Mouse (Mus musculus): ENCODE measurements around the gene Slc9a2. TPM values are rescaled to one million over a fixed set of nuclear protein-coding genes. Genes with fewer than 3 reads are reported as not detected.
"Not testable (repeated sequence)": the region's sequence is repeated elsewhere in the genome, so short reads cannot be mapped to it uniquely, and the experiment has no call there.

Slc9a2 gene
- polyA plus RNA-seq, 1 experiment from 2014 or later: 0.19 TPM

GRCm38 (mm10) chr1:40665401-40666370 lies 14.7 kb upstream of the Slc9a2 start:
- H3K27me3 ChIP-seq (replicated peaks): peaks cover 10% of the 10 kb centered on the region
- H3K27ac ChIP-seq (replicated peaks): no peak overlapping the region
- no peaks in the 10 kb centered on the region for H3K36me3 ChIP-seq
- no peaks in the 10 kb centered on the region for H3K9me3 ChIP-seq
- peaks cover 4% of the 10 kb centered on the region; the same call in 1 of the 2 replicates for H3K4me1 ChIP-seq
- H3K4me3 ChIP-seq: no peak overlapping the region
- ATAC-seq (ENCODE audit: extremely low read depth, insufficient number of reproducible peaks, low FRiP score, low TSS enrichment): no peak
- 21% methylated on average over 12 of the region's 12 CpGs for WGBS
- no peak overlapping the region for H3K4me2 ChIP-seq
- H3K9ac ChIP-seq: no peak overlapping the region

- H3K9ac ChIP-seq; H3K4me3 ChIP-seq; H3K27ac ChIP-seq (replicated peaks); H3K27me3 ChIP-seq (replicated peaks); H3K36me3 ChIP-seq; H3K4me1 ChIP-seq; ATAC-seq (ENCODE audit: extremely low read depth, insufficient number of reproducible peaks, low FRiP score, low TSS enrichment); H3K9me3 ChIP-seq; H3K4me2 ChIP-seq: not testable (repeated sequence)
- 4% methylated on average over 3 of the region's 3 CpGs for WGBS
Observed at GRCm38 (mm10) chr1:40667442-40667841, 12.9 kb upstream of the Slc9a2 start.

GRCm38 (mm10) chr1:40670025-40670424 lies 10.3 kb upstream of the Slc9a2 start:
- no peaks in the 10 kb centered on the region; the same call in 1 of the 2 replicates for H3K9me3 ChIP-seq
- no peaks in the 10 kb centered on the region for H3K36me3 ChIP-seq
- no peak overlapping the region for H3K4me2 ChIP-seq
- H3K27me3 ChIP-seq (replicated peaks): peaks cover 12% of the 10 kb centered on the region
- no peak overlapping the region for H3K27ac ChIP-seq (replicated peaks)
- H3K4me3 ChIP-seq: no peak overlapping the region
- ATAC-seq (ENCODE audit: extremely low read depth, insufficient number of reproducible peaks, low FRiP score, low TSS enrichment): no peak; the same call in 1 of the 2 replicates
- WGBS: 37% methylated on average over 3 of the region's 3 CpGs
- peaks cover 4% of the 10 kb centered on the region; the same call in 1 of the 2 replicates for H3K4me1 ChIP-seq
- H3K9ac ChIP-seq: no peak overlapping the region

GRCm38 (mm10) chr1:40671490-40671889 lies 8.9 kb upstream of the Slc9a2 start:
- Histone ChIP-seq H3K27me3 (replicated peaks) (peaks cover 14% of the 10 kb centered on the region; the same call in 1 of the 2 replicates), H3K4me2 (no peak overlapping the region), H3K9ac (no peak overlapping the region), H3K27ac (replicated peaks) (no peak overlapping the region), H3K4me1 (peaks cover 4% of the 10 kb centered on the region; the same call in 1 of the 2 replicates), H3K9me3 (no peaks in the 10 kb centered on the region; the same call in 1 of the 2 replicates), H3K4me3 (no peak overlapping the region), H3K36me3 (no peaks in the 10 kb centered on the region)
- 88% methylated on average over 4 of the region's 4 CpGs for WGBS
- ATAC-seq (ENCODE audit: extremely low read depth, insufficient number of reproducible peaks, low FRiP score, low TSS enrichment): no peak

GRCm38 (mm10) chr1:40677306-40677705 lies 3.1 kb upstream of the Slc9a2 start:
- H3K9me3 ChIP-seq: no peaks in the 10 kb centered on the region
- WGBS: 33% methylated on average over 5 of the region's 5 CpGs
- no peak overlapping the region for H3K4me3 ChIP-seq
- H3K27me3 ChIP-seq (replicated peaks): peaks cover 68% of the 10 kb centered on the region
- no peak for ATAC-seq (ENCODE audit: extremely low read depth, insufficient number of reproducible peaks, low FRiP score, low TSS enrichment)
- no peak overlapping the region for H3K4me2 ChIP-seq
- H3K4me1 ChIP-seq: peaks cover 8% of the 10 kb centered on the region
- no peak overlapping the region for H3K9ac ChIP-seq
- H3K36me3 ChIP-seq: no peaks in the 10 kb centered on the region
- no peak overlapping the region for H3K27ac ChIP-seq (replicated peaks)

- Histone ChIP-seq H3K27me3 (replicated peaks) (peaks cover 89% of the 10 kb centered on the region), H3K9me3 (no peaks in the 10 kb centered on the region), H3K4me3 (peak overlapping the region; percentile 72), H3K4me2 (peak overlapping the region; percentile 99), H3K36me3 (no peaks in the 10 kb centered on the region), H3K4me1 (peaks cover 8% of the 10 kb centered on the region), H3K27ac (replicated peaks) (no peak overlapping the region), H3K9ac (peak overlapping the region; percentile 75)
- ATAC-seq (ENCODE audit: extremely low read depth, insufficient number of reproducible peaks, low FRiP score, low TSS enrichment): no peak
- under 1% methylated on average over 82 of the region's 90 CpGs for WGBS
Observed at GRCm38 (mm10) chr1:40680868-40681698, 709 bp downstream of the Slc9a2 start.

GRCm38 (mm10) chr1:40681699-40682510 lies 1.5 kb downstream of the Slc9a2 start:
- peak overlapping the region; percentile 75 for H3K9ac ChIP-seq
- H3K27me3 ChIP-seq (replicated peaks): peaks cover 88% of the 10 kb centered on the region
- H3K27ac ChIP-seq (replicated peaks): no peak overlapping the region
- 3% methylated on average over 44 of the region's 44 CpGs for WGBS
- H3K4me3 ChIP-seq: peak overlapping the region; percentile 72
- ATAC-seq (ENCODE audit: extremely low read depth, insufficient number of reproducible peaks, low FRiP score, low TSS enrichment): peak; percentile 19; the same call in 1 of the 2 replicates
- peaks cover 8% of the 10 kb centered on the region for H3K4me1 ChIP-seq
- no peaks in the 10 kb centered on the region for H3K36me3 ChIP-seq
- peak overlapping the region; percentile 99 for H3K4me2 ChIP-seq
- H3K9me3 ChIP-seq: no peaks in the 10 kb centered on the region

GRCm38 (mm10) chr1:40694296-40694695 lies 13.9 kb downstream of the Slc9a2 start:
- H3K4me1 ChIP-seq: no peaks in the 10 kb centered on the region
- 0 out of 2 replicates have a peak, but pooled peaks cover 5% of the 10 kb centered on the region for H3K9me3 ChIP-seq
- WGBS: 84% methylated on average over 13 of the region's 13 CpGs
- H3K4me3 ChIP-seq: no peak overlapping the region
- H3K9ac ChIP-seq: no peak overlapping the region
- H3K27ac ChIP-seq (replicated peaks): no peak overlapping the region
- H3K27me3 ChIP-seq (replicated peaks): no peaks in the 10 kb centered on the region
- ATAC-seq (ENCODE audit: extremely low read depth, insufficient number of reproducible peaks, low FRiP score, low TSS enrichment): no peak
- H3K36me3 ChIP-seq: no peaks in the 10 kb centered on the region
- no peak overlapping the region for H3K4me2 ChIP-seq

- Histone ChIP-seq H3K9me3 (0 out of 2 replicates have a peak, but pooled peaks cover 5% of the 10 kb centered on the region), H3K4me2 (no peak overlapping the region), H3K27ac (replicated peaks) (no peak overlapping the region), H3K4me1 (no peaks in the 10 kb centered on the region), H3K4me3 (no peak overlapping the region), H3K36me3 (no peaks in the 10 kb centered on the region), H3K27me3 (replicated peaks) (no peaks in the 10 kb centered on the region), H3K9ac (no peak overlapping the region)
- 80% methylated on average over 3 of the region's 3 CpGs for WGBS
- ATAC-seq (ENCODE audit: extremely low read depth, insufficient number of reproducible peaks, low FRiP score, low TSS enrichment): no peak
Observed at GRCm38 (mm10) chr1:40696436-40696835, 16.1 kb downstream of the Slc9a2 start.

GRCm38 (mm10) chr1:40705099-40705498 lies 24.7 kb downstream of the Slc9a2 start:
- Histone ChIP-seq H3K9ac (no peak overlapping the region), H3K4me2 (no peak overlapping the region), H3K4me1 (no peaks in the 10 kb centered on the region), H3K4me3 (no peak overlapping the region), H3K27me3 (replicated peaks) (no peaks in the 10 kb centered on the region), H3K27ac (replicated peaks) (no peak overlapping the region), H3K36me3 (no peaks in the 10 kb centered on the region), H3K9me3 (no peaks in the 10 kb centered on the region)
- WGBS: 74% methylated on average over 4 of the region's 4 CpGs
- no peak for ATAC-seq (ENCODE audit: extremely low read depth, insufficient number of reproducible peaks, low FRiP score, low TSS enrichment)
